Mouse (Mus musculus) macrophage (primary cell): ENCODE measurements around the gene Rngtt. TPM values are rescaled to one million over a fixed set of nuclear protein-coding genes. Genes with fewer than 3 reads are reported as not detected.
"Not testable (repeated sequence)": the region's sequence is repeated elsewhere in the genome, so short reads cannot be mapped to it uniquely, and the experiment has no call there.

Experiments
- H3K27ac ChIP-seq: fragments of 350-480 bp; formaldehyde crosslinking; 2 replicates; pipeline ENCODE4 v1.9.0; 2021
- H3K36me3 ChIP-seq: fragments of 350-480 bp; formaldehyde crosslinking; 2 replicates; pipeline ENCODE4 v1.9.0; 2021; ENCODE audit errors: inconsistent target
- H3K4me3 ChIP-seq: fragments of 350-480 bp; formaldehyde crosslinking; 2 replicates; pipeline ENCODE4 v1.9.0; 2021; ENCODE audit errors: inconsistent target
- H3K79me2 ChIP-seq: fragments of 350-480 bp; formaldehyde crosslinking; 2 replicates; pipeline ENCODE4 v1.9.0; 2021; ENCODE audit errors: inconsistent target
- WGBS: methylation state at CpG from one replicate; pipeline ENCODE4 v1.1.7; 2026; ENCODE audit warnings: inconsistent platforms; ENCODE audit not compliant: missing documents; 5-methylcytosine and 5-hydroxymethylcytosine counted together
- polyA plus RNA-seq: library from polyadenylated mRNA; stranded (reverse); fragments of 250-400 nt; gene quantifications from 3 replicates; pipeline ENCODE4 v1.2.4, GENCODE M21; 2018; ENCODE audit warnings: inconsistent platforms

The Rngtt gene
- polyA plus RNA-seq, 1 experiment from 2014 or later: 28.7 TPM

DNA sequence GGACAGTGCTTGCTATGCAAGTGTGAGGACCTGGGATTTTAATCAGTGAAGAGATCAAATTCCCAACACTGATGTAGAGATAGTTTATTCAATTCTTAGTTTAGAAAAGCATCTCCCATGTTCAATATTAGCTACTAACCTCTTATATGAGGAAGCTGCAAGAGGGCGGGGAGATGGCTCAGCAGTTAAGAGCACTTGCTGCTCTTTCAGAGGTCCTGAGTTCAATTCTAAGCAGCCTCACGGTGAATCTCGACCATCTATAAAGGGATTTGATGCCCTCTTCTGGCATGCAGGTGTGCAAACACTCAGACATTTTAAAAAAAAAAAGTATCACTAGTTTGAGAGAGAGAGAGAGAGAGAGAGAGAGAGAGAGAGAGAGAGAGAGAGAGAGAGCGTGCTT, 19.2 kb upstream of the Rngtt start:
- Histone ChIP-seq H3K27ac (no peak overlapping the region), H3K36me3 (no peaks in the 10 kb centered on the region), H3K4me3 (no peak overlapping the region), H3K79me2 (no peaks in the 10 kb centered on the region)
- 47% methylated on average over 4 of the region's 4 CpGs for WGBS

DNA sequence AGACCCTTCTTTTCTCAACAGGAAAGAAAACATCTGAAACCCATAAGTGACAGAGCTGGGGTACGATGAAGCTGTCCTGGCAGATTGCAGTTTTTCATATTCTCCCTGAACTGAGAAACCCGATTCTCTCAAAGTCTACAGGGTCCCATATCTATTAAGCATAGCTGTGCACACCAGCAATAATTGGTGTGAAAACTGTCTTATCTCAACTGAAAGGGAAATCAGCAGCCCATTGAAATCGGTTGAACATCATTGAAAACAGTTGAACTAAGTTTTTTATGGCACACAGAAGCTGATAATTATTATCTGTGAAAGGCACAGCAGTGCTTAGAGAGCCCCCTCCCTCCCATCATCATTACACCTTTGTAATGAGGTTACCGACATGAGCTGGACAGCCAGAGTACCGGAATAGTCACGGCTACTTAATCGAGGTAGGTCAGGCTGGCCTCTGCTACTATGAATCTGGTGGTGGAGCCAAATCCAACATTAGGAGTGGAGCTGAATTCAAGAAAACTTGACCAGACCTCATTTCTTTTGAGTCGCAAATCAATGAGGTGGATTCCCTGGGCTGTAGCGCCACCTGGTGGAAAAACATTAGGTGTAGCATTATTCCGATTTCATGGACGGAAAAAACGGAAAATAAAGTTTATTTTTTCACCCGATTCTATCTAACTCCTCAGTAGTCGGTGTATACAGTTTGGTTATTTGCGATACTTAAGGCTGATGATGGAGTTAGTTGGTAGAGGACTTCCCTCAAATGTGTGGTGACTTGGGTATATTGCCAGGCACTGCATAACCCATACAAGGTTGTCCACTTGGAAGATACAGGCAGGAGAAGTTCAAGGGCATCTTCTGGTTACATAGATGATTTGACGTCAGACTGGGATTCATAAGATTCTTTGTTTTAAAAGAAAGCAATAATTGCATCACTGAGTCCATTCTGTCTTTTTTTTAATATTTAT, 17.4 kb upstream of the Rngtt start:
- WGBS: 23% methylated on average over 16 of the region's 16 CpGs

GRCm38 (mm10) chr4:33300891-33301665, 9.0 kb upstream of the Rngtt start:
- not testable (repeated sequence) for H3K79me2 ChIP-seq, H3K36me3 ChIP-seq
- WGBS: 94% methylated on average over 6 of the region's 6 CpGs

More for the DNA sequence above, 17.4 kb upstream of the Rngtt start:
- H3K27ac ChIP-seq: no peak overlapping the region
- no peaks in the 10 kb centered on the region for H3K36me3 ChIP-seq
- no peaks in the 10 kb centered on the region for H3K79me2 ChIP-seq
- H3K4me3 ChIP-seq: no peak overlapping the region

DNA sequence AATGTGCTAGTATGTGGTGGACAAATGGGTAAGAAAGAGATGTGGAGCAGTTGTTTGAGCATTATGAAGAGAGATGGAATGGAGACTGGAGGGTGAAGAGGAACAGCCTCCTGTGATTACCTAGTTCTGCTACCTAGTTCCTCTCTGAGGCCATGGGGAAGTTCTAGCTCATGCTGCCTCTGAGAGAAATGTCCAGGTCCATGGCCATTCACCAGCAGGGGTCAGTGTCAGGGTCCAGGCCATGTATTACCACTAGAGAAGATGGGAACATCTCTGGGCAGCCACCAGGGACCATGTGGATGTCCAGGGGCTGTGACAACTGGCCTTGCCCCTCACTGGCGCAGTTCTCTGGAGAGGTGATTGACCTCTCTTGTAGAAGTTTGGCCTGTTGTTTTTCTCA, 7.1 kb upstream of the Rngtt start:
- H3K36me3 ChIP-seq: no peaks in the 10 kb centered on the region
- no peak overlapping the region for H3K4me3 ChIP-seq
- whole genome bisulfite sequencing: 91% methylated on average over 1 of the region's 1 CpGs
- no peak overlapping the region for H3K27ac ChIP-seq
- no peaks in the 10 kb centered on the region for H3K79me2 ChIP-seq

More at GRCm38 (mm10) chr4:33300891-33301665, 9.0 kb upstream of the Rngtt start:
- not testable (repeated sequence) for H3K27ac ChIP-seq, H3K4me3 ChIP-seq

GRCm38 (mm10) chr4:33307146-33307545, 3.0 kb upstream of the Rngtt start:
- 70% methylated on average over 4 of the region's 4 CpGs for WGBS
- Histone ChIP-seq H3K36me3 (no peaks in the 10 kb centered on the region), H3K27ac (no peak overlapping the region), H3K79me2 (peaks cover 17% of the 10 kb centered on the region), H3K4me3 (no peak overlapping the region)

DNA sequence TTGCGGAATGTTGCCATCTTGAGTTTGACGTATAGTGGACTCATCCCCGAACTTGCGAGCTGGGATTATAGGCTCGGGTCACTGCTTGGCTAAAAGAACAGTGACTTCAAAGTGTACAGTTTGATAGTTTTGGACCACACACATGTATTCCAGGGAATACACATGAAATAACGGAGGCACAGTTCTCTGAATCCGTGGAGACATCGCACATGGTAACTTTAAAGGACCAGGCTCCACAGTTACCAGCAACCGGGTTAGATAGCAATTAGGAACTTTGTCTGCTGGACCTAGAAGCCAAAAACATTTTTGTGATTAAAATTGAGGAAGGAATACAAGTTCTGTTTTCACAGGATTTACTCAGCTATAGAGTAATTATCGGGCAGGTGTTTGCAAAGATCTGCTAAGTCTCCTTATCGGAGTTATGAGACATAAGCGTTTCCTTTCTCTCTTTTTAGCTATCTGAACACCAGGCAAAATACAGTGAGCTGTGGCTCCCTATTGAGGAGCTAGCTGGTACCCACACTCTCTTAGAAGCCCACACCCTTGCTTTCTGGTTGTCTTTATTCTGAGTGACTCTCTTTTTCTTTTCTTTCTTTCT, 828 bp downstream of the Rngtt start:
- H3K27ac ChIP-seq: peak overlapping the region; percentile 44
- WGBS: 5% methylated on average over 12 of the region's 12 CpGs

GRCm38 (mm10) chr4:33314150-33314549, 4.0 kb downstream of the Rngtt start:
- H3K27ac ChIP-seq, H3K4me3 ChIP-seq, H3K36me3 ChIP-seq: not testable (repeated sequence)
- WGBS: 95% methylated on average over 2 of the region's 8 CpGs
- peaks cover 87% of the 10 kb centered on the region for H3K79me2 ChIP-seq

More for the DNA sequence above, 828 bp downstream of the Rngtt start:
- H3K4me3 ChIP-seq: peak overlapping the region; percentile 83
- H3K79me2 ChIP-seq: peaks cover 55% of the 10 kb centered on the region
- H3K36me3 ChIP-seq: no peaks in the 10 kb centered on the region

DNA sequence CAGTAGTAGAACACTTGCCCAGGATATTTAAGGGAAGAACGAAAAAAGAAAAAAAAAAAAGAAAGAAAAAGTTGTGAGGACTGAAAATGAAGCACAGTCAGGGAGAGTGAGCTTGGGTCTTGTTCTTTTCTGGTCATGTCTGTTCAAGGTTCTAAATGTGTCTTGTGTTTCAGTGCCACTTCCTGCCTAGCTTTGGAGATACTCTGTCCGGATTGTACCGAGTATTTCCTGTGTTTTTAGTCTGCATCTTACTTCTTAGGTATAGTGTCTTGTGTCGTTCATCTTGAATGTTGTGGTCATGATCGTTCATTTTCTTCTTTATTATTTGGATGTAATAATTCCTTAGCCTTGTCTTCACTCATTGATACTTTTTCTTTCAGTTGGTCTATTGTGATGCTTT, 5.7 kb downstream of the Rngtt start:
- H3K27ac ChIP-seq: no peak overlapping the region
- H3K79me2 ChIP-seq: peaks cover 100% of the 10 kb centered on the region
- no peaks in the 10 kb centered on the region for H3K36me3 ChIP-seq
- 61% methylated on average over 5 of the region's 5 CpGs for WGBS
- H3K4me3 ChIP-seq: no peak overlapping the region

GRCm38 (mm10) chr4:33331147-33331546, 21.0 kb downstream of the Rngtt start:
- WGBS: 56% methylated on average over 4 of the region's 4 CpGs
- Histone ChIP-seq H3K4me3 (no peak overlapping the region), H3K79me2 (no peaks in the 10 kb centered on the region), H3K36me3 (peaks cover 33% of the 10 kb centered on the region; the same call in 1 of the 2 replicates), H3K27ac (no peak overlapping the region)

GRCm38 (mm10) chr4:33332956-33333455, 22.9 kb downstream of the Rngtt start:
- H3K4me3 ChIP-seq: no peak overlapping the region
- no peaks in the 10 kb centered on the region for H3K79me2 ChIP-seq
- WGBS: 100% methylated on average over 1 of the region's 1 CpGs
- no peak overlapping the region for H3K27ac ChIP-seq
- H3K36me3 ChIP-seq: peaks cover 27% of the 10 kb centered on the region; the same call in 1 of the 2 replicates

GRCm38 (mm10) chr4:33337999-33338398, 27.9 kb downstream of the Rngtt start:
- Histone ChIP-seq H3K4me3 (no peak overlapping the region), H3K27ac (peak overlapping the region; percentile 76), H3K36me3 (peaks cover 7% of the 10 kb centered on the region; the same call in 1 of the 2 replicates), H3K79me2 (no peaks in the 10 kb centered on the region)
- 58% methylated on average over 1 of the region's 1 CpGs for whole genome bisulfite sequencing

DNA sequence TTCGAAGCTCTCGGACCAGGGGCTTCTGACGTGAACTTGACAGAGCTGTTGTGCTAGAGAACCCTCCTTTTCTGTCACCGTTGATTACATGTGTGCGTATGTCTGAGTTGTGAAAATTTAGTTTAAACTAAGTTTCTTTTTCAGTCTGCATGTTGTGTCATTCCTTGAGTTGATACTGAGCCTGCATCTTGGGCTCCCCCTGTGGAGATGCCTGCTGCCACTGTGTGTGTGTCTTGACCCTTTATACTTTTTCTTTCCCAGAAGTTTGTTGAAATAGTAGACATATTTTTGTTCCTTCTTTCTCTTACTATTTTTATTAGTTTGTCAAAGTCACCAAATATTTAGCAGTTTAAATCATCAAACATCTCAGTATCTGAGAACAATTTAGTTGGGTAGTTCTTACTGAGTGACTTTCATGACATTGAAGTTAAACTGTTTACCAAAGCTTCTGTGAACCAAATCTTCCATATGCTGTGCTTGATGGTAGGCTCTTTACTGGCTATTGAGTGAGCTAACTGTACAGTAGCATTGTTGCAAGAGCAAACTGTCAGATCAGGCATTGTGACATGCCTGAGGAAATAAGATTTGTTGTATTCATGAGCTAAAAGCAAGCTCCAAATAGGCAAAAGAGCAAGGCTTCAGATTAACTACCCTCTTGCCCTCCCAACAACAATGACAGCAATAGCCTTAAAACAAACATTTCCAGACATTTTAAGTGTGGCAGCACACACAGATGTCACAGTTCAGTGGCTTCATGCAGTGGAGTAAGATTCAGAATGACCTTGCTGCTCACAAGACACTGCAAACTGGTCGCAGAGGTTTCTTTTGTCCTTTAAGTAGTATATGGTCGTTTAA, 33.0 kb downstream of the Rngtt start:
- no peak overlapping the region for H3K4me3 ChIP-seq
- WGBS: 98% methylated on average over 7 of the region's 7 CpGs
- H3K36me3 ChIP-seq: no peaks in the 10 kb centered on the region
- no peak overlapping the region for H3K27ac ChIP-seq
- H3K79me2 ChIP-seq: no peaks in the 10 kb centered on the region

GRCm38 (mm10) chr4:33343732-33344057, 33.6 kb downstream of the Rngtt start:
- WGBS: 94% methylated on average over 5 of the region's 6 CpGs
- Histone ChIP-seq H3K79me2 (no peaks in the 10 kb centered on the region), H3K4me3 (no peak overlapping the region), H3K36me3 (no peaks in the 10 kb centered on the region), H3K27ac (no peak overlapping the region)

DNA sequence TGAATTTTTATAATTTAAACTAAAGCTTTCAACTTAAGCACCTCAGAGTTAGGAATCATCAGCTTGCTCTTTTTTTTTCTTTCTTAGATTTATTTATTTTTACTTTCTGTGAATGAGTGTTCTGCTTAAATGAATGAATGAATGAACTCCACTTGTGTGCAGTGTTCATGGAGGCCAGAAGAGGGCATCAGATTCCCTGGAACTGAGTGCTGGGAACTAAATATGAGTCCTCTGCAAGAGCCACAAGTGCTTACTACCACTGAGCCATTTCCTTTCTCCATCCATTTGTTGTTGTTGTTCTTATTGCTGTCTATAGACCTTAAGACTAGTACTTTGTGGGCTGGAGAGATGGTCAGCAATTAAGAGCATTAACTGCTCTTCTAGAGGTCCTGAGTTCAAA, 53.3 kb downstream of the Rngtt start:
- Histone ChIP-seq H3K79me2 (no peaks in the 10 kb centered on the region), H3K27ac (no peak overlapping the region), H3K36me3 (no peaks in the 10 kb centered on the region; the same call in 1 of the 2 replicates), H3K4me3 (no peak overlapping the region)
